Mouse (Mus musculus) midbrain, embryonic 12.5 days (tissue): ENCODE results near the gene Ncln. TPM values are rescaled to one million over a fixed set of nuclear protein-coding genes. Genes with fewer than 3 reads are reported as not detected.

Experiments used
- ATAC-seq: fragments of 200-750 bp; cut with Nextera tagmentation; 2 replicates; pipeline ENCODE4 v1.8.0; 2017; ENCODE audit warnings: low read depth, moderate TSS enrichment, moderate library complexity; ENCODE audit not compliant: low FRiP score
- H3K27ac ChIP-seq: fragments of 300-500 bp; sonication (generic); replicated peaks from 2 replicates; pipeline ENCODE4 v1.5.1; 2016; ENCODE audit warnings: mild to moderate bottlenecking
- H3K27me3 ChIP-seq: fragments of 300-500 bp; sonication (generic); 2 replicates; pipeline ENCODE4 v1.6.1; 2016; ENCODE audit warnings: mild to moderate bottlenecking
- H3K36me3 ChIP-seq: fragments of 300-500 bp; sonication (generic); 2 replicates; pipeline ENCODE4 v1.6.1; 2016
- H3K4me1 ChIP-seq: fragments of 300-500 bp; sonication (generic); 2 replicates; pipeline ENCODE4 v1.6.1; 2016
- H3K4me2 ChIP-seq: fragments of 300-500 bp; sonication (generic); replicated peaks from 2 replicates; pipeline ENCODE4 v1.6.1; 2016; ENCODE audit warnings: mild to moderate bottlenecking, moderate library complexity
- H3K4me3 ChIP-seq: fragments of 300-500 bp; sonication (generic); 2 replicates; pipeline ENCODE4 v1.5.1; 2016; ENCODE audit warnings: mild to moderate bottlenecking
- H3K9ac ChIP-seq: fragments of 300-500 bp; sonication (generic); replicated peaks from 2 replicates; pipeline ENCODE4 v1.6.1; 2016; ENCODE audit warnings: mild to moderate bottlenecking, moderate library complexity
- H3K9me3 ChIP-seq: fragments of 300-500 bp; sonication (generic); 2 replicates; pipeline ENCODE4 v1.6.1; 2016; ENCODE audit warnings: mild to moderate bottlenecking
- WGBS: fragments of 180-500 bp; shearing (Covaris S2); methylation state at CpG from one replicate; pipeline ENCODE4 v1.1.7; 2016; 5-methylcytosine and 5-hydroxymethylcytosine counted together
- polyA plus RNA-seq: library from polyadenylated mRNA; unstranded; fragments of >200 nt; fragmentation: Nextera tagmentation; extraction: Ambion mirVana; gene quantifications from 2 replicates; pipeline ENCODE4 v1.2.1, GENCODE M21; 2016

Gene Ncln
- polyA plus RNA-seq, 1 experiment from 2014 or later: 68.3 TPM

- Histone ChIP-seq H3K27ac (no peak overlapping the region), H3K27me3 (no peaks in the 10 kb centered on the region; the same call in 1 of the 2 replicates)
These were observed 452 bp downstream of the Ncln start for GRCm38 (mm10) chr10:81495616-81496263.

GRCm38 (mm10) chr10:81495151-81495550, 1.0 kb downstream of the Ncln start:
- Histone ChIP-seq H3K4me2 (peak overlapping the region; percentile 89), H3K27ac (no peak overlapping the region), H3K36me3 (peaks cover 33% of the 10 kb centered on the region), H3K9me3 (no peaks in the 10 kb centered on the region), H3K9ac (peak overlapping the region; percentile 75), H3K4me1 (peaks cover 20% of the 10 kb centered on the region), H3K27me3 (no peaks in the 10 kb centered on the region; the same call in 1 of the 2 replicates), H3K4me3 (peak overlapping the region; percentile 73)
- WGBS: 81% methylated on average over 6 of the region's 6 CpGs
- ATAC-seq: no peak

More at GRCm38 (mm10) chr10:81495616-81496263, 452 bp downstream of the Ncln start:
- peaks cover 27% of the 10 kb centered on the region for H3K36me3 ChIP-seq
- 2% methylated on average over 41 of the region's 41 CpGs for WGBS
- H3K9me3 ChIP-seq: no peaks in the 10 kb centered on the region
- ATAC-seq: peak; percentile 42
- H3K4me2 ChIP-seq: peak overlapping the region; percentile 89
- peaks cover 20% of the 10 kb centered on the region for H3K4me1 ChIP-seq
- peak overlapping the region; percentile 75 for H3K9ac ChIP-seq
- peak overlapping the region; percentile 73 for H3K4me3 ChIP-seq

GRCm38 (mm10) chr10:81494260-81495041, 1.7 kb downstream of the Ncln start:
- Histone ChIP-seq H3K4me3 (peak overlapping the region; percentile 73), H3K9me3 (no peaks in the 10 kb centered on the region), H3K27me3 (no peaks in the 10 kb centered on the region; the same call in 1 of the 2 replicates), H3K4me1 (peaks cover 20% of the 10 kb centered on the region), H3K9ac (no peak overlapping the region; the same call in 1 of the 2 replicates), H3K27ac (no peak overlapping the region), H3K4me2 (peak overlapping the region; percentile 89), H3K36me3 (peaks cover 40% of the 10 kb centered on the region)
- WGBS: 94% methylated on average over 11 of the region's 11 CpGs
- ATAC-seq: no peak

- Histone ChIP-seq H3K4me1 (peaks cover 20% of the 10 kb centered on the region), H3K27me3 (no peaks in the 10 kb centered on the region), H3K4me3 (no peak overlapping the region), H3K36me3 (peaks cover 47% of the 10 kb centered on the region), H3K27ac (no peak overlapping the region), H3K9me3 (no peaks in the 10 kb centered on the region), H3K4me2 (no peak overlapping the region), H3K9ac (no peak overlapping the region)
- WGBS: 81% methylated on average over 8 of the region's 8 CpGs
- ATAC-seq: no peak
These were observed 2.5 kb downstream of the Ncln start for GRCm38 (mm10) chr10:81493601-81494220.

- H3K36me3 ChIP-seq: peaks cover 57% of the 10 kb centered on the region
- WGBS: 87% methylated on average over 11 of the region's 11 CpGs
- H3K27ac ChIP-seq: no peak overlapping the region
- ATAC-seq: no peak
- H3K4me1 ChIP-seq: peaks cover 20% of the 10 kb centered on the region
- H3K27me3 ChIP-seq: no peaks in the 10 kb centered on the region
- no peak overlapping the region for H3K4me2 ChIP-seq
- no peak overlapping the region for H3K9ac ChIP-seq
- no peaks in the 10 kb centered on the region for H3K9me3 ChIP-seq
- no peak overlapping the region for H3K4me3 ChIP-seq
These were observed 3.5 kb downstream of the Ncln start for GRCm38 (mm10) chr10:81492606-81493240.

GRCm38 (mm10) chr10:81491018-81491417, 5.2 kb downstream of the Ncln start:
- H3K27ac ChIP-seq: no peak overlapping the region
- WGBS: 92% methylated on average over 9 of the region's 9 CpGs
- no peak overlapping the region for H3K4me2 ChIP-seq
- H3K9ac ChIP-seq: no peak overlapping the region
- no peaks in the 10 kb centered on the region for H3K9me3 ChIP-seq
- no peak overlapping the region for H3K4me3 ChIP-seq
- no peaks in the 10 kb centered on the region for H3K27me3 ChIP-seq
- H3K36me3 ChIP-seq: peaks cover 73% of the 10 kb centered on the region
- H3K4me1 ChIP-seq: peaks cover 15% of the 10 kb centered on the region
- no peak for ATAC-seq

- H3K27ac ChIP-seq: no peak overlapping the region
- H3K4me3 ChIP-seq: no peak overlapping the region
- peaks cover 10% of the 10 kb centered on the region for H3K4me1 ChIP-seq
- H3K27me3 ChIP-seq: no peaks in the 10 kb centered on the region
- WGBS: 91% methylated on average over 14 of the region's 14 CpGs
- no peak overlapping the region for H3K9ac ChIP-seq
- ATAC-seq: no peak
- H3K4me2 ChIP-seq: no peak overlapping the region
- H3K36me3 ChIP-seq: peaks cover 73% of the 10 kb centered on the region
- no peaks in the 10 kb centered on the region for H3K9me3 ChIP-seq
These were observed 6.3 kb downstream of the Ncln start for GRCm38 (mm10) chr10:81489941-81490340.

- Histone ChIP-seq H3K4me2 (no peak overlapping the region), H3K4me3 (no peak overlapping the region), H3K27ac (no peak overlapping the region), H3K9ac (no peak overlapping the region), H3K27me3 (no peaks in the 10 kb centered on the region), H3K9me3 (no peaks in the 10 kb centered on the region), H3K4me1 (peaks cover 11% of the 10 kb centered on the region), H3K36me3 (peaks cover 69% of the 10 kb centered on the region)
- ATAC-seq: no peak
- 89% methylated on average over 11 of the region's 11 CpGs for WGBS
These were observed 8.1 kb downstream of the Ncln start for GRCm38 (mm10) chr10:81488081-81488480.

- Histone ChIP-seq H3K4me1 (peaks cover 23% of the 10 kb centered on the region), H3K9ac (no peak overlapping the region), H3K4me3 (no peak overlapping the region), H3K9me3 (no peaks in the 10 kb centered on the region), H3K27ac (no peak overlapping the region), H3K27me3 (peaks cover 14% of the 10 kb centered on the region), H3K4me2 (no peak overlapping the region), H3K36me3 (peaks cover 54% of the 10 kb centered on the region)
- ATAC-seq: no peak
- 80% methylated on average over 10 of the region's 10 CpGs for WGBS
These were observed 9.7 kb downstream of the Ncln start for GRCm38 (mm10) chr10:81486496-81486895.

- peaks cover 23% of the 10 kb centered on the region for H3K27me3 ChIP-seq
- no peak overlapping the region for H3K4me3 ChIP-seq
- H3K27ac ChIP-seq: peak overlapping the region; percentile 73
- no peak overlapping the region for H3K4me2 ChIP-seq
- H3K9ac ChIP-seq: no peak overlapping the region
- peaks cover 30% of the 10 kb centered on the region for H3K4me1 ChIP-seq
- no peaks in the 10 kb centered on the region for H3K9me3 ChIP-seq
- WGBS: 77% methylated on average over 7 of the region's 7 CpGs
- no peak for ATAC-seq
- H3K36me3 ChIP-seq: peaks cover 44% of the 10 kb centered on the region
These were observed 10.6 kb downstream of the Ncln start for GRCm38 (mm10) chr10:81485479-81486018.

- peak overlapping the region; percentile 73 for H3K27ac ChIP-seq
- H3K27me3 ChIP-seq: peaks cover 28% of the 10 kb centered on the region
- ATAC-seq: no peak
- 31% methylated on average over 2 of the region's 2 CpGs for WGBS
- H3K4me3 ChIP-seq: no peak overlapping the region
- no peaks in the 10 kb centered on the region for H3K9me3 ChIP-seq
- H3K9ac ChIP-seq: 0 out of 2 replicates have a peak overlapping the region, but pooled peaks have one; percentile 4
- H3K4me2 ChIP-seq: no peak overlapping the region
- H3K36me3 ChIP-seq: peaks cover 39% of the 10 kb centered on the region
- H3K4me1 ChIP-seq: peaks cover 35% of the 10 kb centered on the region
These were observed 11.1 kb downstream of the Ncln start for GRCm38 (mm10) chr10:81485060-81485449.
